Mouse (Mus musculus): Measurements from ENCODE around the gene Stmnd1. TPM values are rescaled to one million over a fixed set of nuclear protein-coding genes. Genes with fewer than 3 reads are reported as not detected.
A peak's percentile ranks its signal among the peaks of the same experiment; 100 is the strongest.
"Not testable (repeated sequence)": the region's sequence is repeated elsewhere in the genome, so short reads cannot be mapped to it uniquely, and the experiment has no call there.

The Stmnd1 gene
- 0.30 TPM in 1 of 2 replicates, not detected in the other for polyA plus RNA-seq (2014; fragmentation: Nextera tagmentation; extraction: Ambion mirVana)

DNA sequence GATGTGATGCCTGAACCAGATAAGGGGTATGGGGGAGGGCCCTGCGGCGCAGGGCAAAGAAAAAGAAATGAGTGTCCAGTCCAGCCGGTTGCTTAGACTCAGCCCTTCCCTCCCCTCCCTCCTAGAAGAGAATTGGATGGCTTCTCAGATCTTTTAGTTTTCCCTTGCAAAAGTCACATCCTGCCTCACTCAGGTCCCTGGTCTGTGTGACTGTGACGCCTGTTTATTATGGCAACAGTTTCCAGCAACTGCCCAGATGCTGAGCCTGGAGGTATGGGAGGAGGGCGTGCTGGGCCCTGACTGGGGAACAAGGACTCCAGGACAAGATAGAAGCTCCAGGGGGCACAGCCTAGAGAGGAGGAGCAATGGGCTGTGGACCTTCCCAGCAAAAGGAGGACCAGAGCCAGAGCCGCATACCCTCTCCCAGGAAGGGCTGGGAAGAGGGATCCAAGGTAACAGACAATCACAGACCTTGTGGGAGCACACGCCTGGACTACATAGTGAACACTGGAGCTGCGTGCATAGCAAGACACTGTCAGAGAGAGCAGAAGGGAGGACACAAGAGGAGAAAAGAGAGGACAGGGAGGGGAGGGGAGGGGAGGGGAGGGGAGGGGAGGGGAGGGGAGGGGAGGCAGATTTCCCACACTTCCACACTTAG, at the start of gene Stmnd1:
TSS of gene Stmnd1 (plus strand) at position 269 of the 658 bp plus-strand sequence.
- ATAC-seq (ENCODE audit: insufficient number of reproducible peaks, insufficient read depth, low FRiP score, low read depth) = 0 out of 2 replicates have a peak, but pooled peaks have one; percentile 41
- Histone ChIP-seq H3K27me3 (ENCODE audit: control insufficient read depth, insufficient read depth, low read length) (no peaks in the 10 kb centered on the region), H3K9ac (ENCODE audit: low read length) (peak within 1 kb of the TSS; percentile 59), H3K4me3 (ENCODE audit: control insufficient read depth in 1 of 2, insufficient read depth in 1 of 2, low read depth in 1 of 2, low read length in 2 of 2) (peak within 1 kb of the TSS; percentile 27 to 35), H3K4me1 (ENCODE audit: control insufficient read depth in 2 of 2, insufficient read depth in 2 of 2, low read length in 2 of 2) (peaks cover 10 to 22% of the 10 kb centered on the region in 2 experiments), H3K36me3 (ENCODE audit: control insufficient read depth, insufficient read depth, low read length) (no peaks in the 10 kb centered on the region), H3K27ac (replicated peaks in 1 of 2; ENCODE audit: control insufficient read depth in 1 of 2, insufficient read depth in 1 of 2, low read depth in 2 of 2, low read length in 2 of 2) (peak within 1 kb of the TSS; percentile 1 to 32; a peak in 1 of 4 replicates), H3K9me3 (ENCODE audit: control insufficient read depth, low read length) (no peaks in the 10 kb centered on the region), H3K4me2 (ENCODE audit: low read length) (peak within 1 kb of the TSS; percentile 68)
- WGBS = 13% methylated on average over 7 of the region's 8 CpGs

GRCm38 (mm10) chr13:46226956-46227355, 46.6 kb upstream of the Stmnd1 start:
- WGBS = 25% methylated on average over 2 of the region's 2 CpGs
- H3K9ac ChIP-seq (ENCODE audit: low read length) = no peak overlapping the region
- no peaks in the 10 kb centered on the region for H3K36me3 ChIP-seq (ENCODE audit: control insufficient read depth, insufficient read depth, low read length)
- no peak overlapping the region for H3K27ac ChIP-seq (replicated peaks in 1 of 2; ENCODE audit: control insufficient read depth in 1 of 2, insufficient read depth in 1 of 2, low read depth in 2 of 2, low read length in 2 of 2)
- no peaks in the 10 kb centered on the region for H3K27me3 ChIP-seq (ENCODE audit: control insufficient read depth, insufficient read depth, low read length)
- ATAC-seq (ENCODE audit: insufficient number of reproducible peaks, insufficient read depth, low FRiP score, low read depth) = no peak
- H3K9me3 ChIP-seq (ENCODE audit: control insufficient read depth, low read length) = no peaks in the 10 kb centered on the region
- no peak overlapping the region for H3K4me2 ChIP-seq (ENCODE audit: low read length)
- peaks cover 0 to 9% of the 10 kb centered on the region in 2 experiments; a peak in 1 of 4 replicates for H3K4me1 ChIP-seq (ENCODE audit: control insufficient read depth in 2 of 2, insufficient read depth in 2 of 2, low read length in 2 of 2)
- no peak overlapping the region for H3K4me3 ChIP-seq (ENCODE audit: control insufficient read depth in 1 of 2, insufficient read depth in 1 of 2, low read depth in 1 of 2, low read length in 2 of 2)

DNA sequence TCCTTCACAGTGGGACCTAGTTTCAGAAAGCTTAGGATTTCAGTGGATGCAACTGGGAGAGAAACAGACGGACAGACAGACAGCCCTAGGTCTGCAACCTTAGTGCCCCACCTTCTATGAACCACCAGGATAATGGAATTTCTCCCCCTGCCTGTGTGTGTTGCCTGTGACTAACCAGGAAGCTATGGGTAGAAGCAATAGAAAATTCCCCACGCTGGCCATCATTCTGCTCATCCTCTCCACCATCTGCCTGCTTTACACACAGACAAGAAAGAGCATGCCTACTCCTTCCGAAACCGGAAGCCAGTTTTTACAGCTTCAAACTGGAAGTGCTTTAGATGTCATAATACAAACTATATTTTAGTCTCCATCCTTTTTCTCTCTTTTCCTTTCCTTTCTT, 46.0 kb upstream of the Stmnd1 start:
- Histone ChIP-seq H3K9me3 (ENCODE audit: control insufficient read depth, low read length) (no peaks in the 10 kb centered on the region), H3K36me3 (ENCODE audit: control insufficient read depth, insufficient read depth, low read length) (no peaks in the 10 kb centered on the region), H3K27me3 (ENCODE audit: control insufficient read depth, insufficient read depth, low read length) (no peaks in the 10 kb centered on the region), H3K4me2 (ENCODE audit: low read length) (no peak overlapping the region), H3K27ac (replicated peaks in 1 of 2; ENCODE audit: control insufficient read depth in 1 of 2, insufficient read depth in 1 of 2, low read depth in 2 of 2, low read length in 2 of 2) (no peak overlapping the region), H3K4me1 (ENCODE audit: control insufficient read depth in 2 of 2, insufficient read depth in 2 of 2, low read length in 2 of 2) (peaks cover 0 to 9% of the 10 kb centered on the region in 2 experiments; a peak in 1 of 4 replicates), H3K9ac (ENCODE audit: low read length) (no peak overlapping the region), H3K4me3 (ENCODE audit: control insufficient read depth in 1 of 2, insufficient read depth in 1 of 2, low read depth in 1 of 2, low read length in 2 of 2) (no peak overlapping the region)
- ATAC-seq (ENCODE audit: insufficient number of reproducible peaks, insufficient read depth, low FRiP score, low read depth) = no peak
- 84% methylated on average over 4 of the region's 4 CpGs for WGBS

DNA sequence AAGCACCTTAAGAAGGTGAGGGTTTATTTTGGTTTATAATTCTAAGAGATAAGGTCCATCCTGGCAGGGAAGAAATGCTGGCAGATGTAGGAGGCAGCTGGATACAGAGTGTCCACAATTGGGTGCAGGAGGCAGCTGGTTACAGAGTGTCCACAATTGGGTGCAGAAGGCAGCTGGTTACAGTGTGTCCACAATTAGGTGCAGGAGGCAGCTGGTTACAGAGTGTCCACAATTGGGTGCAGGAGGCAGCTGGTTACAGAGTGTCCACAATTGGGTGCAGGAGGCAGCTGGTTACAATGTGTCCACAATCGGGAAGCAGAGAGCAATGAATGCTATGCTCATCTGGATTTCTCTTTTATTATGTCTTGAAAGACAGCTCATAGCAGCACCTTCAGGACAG, 44.8 kb upstream of the Stmnd1 start:
- H3K27ac ChIP-seq (replicated peaks in 1 of 2; ENCODE audit: control insufficient read depth in 1 of 2, insufficient read depth in 1 of 2, low read depth in 2 of 2, low read length in 2 of 2); H3K9ac ChIP-seq (ENCODE audit: low read length); H3K9me3 ChIP-seq (ENCODE audit: control insufficient read depth, low read length); H3K4me1 ChIP-seq (ENCODE audit: control insufficient read depth in 2 of 2, insufficient read depth in 2 of 2, low read length in 2 of 2); H3K27me3 ChIP-seq (ENCODE audit: control insufficient read depth, insufficient read depth, low read length); H3K4me2 ChIP-seq (ENCODE audit: low read length); H3K36me3 ChIP-seq (ENCODE audit: control insufficient read depth, insufficient read depth, low read length); ATAC-seq (ENCODE audit: insufficient number of reproducible peaks, insufficient read depth, low FRiP score, low read depth); H3K4me3 ChIP-seq (ENCODE audit: control insufficient read depth in 1 of 2, insufficient read depth in 1 of 2, low read depth in 1 of 2, low read length in 2 of 2): not testable (repeated sequence)
- WGBS = 89% methylated on average over 1 of the region's 1 CpGs

GRCm38 (mm10) chr13:46231514-46232085, 41.9 kb upstream of the Stmnd1 start:
- H3K4me3 ChIP-seq (ENCODE audit: control insufficient read depth in 1 of 2, insufficient read depth in 1 of 2, low read depth in 1 of 2, low read length in 2 of 2) = no peak overlapping the region
- 50% methylated on average over 5 of the region's 5 CpGs for WGBS
- no peaks in the 10 kb centered on the region for H3K36me3 ChIP-seq (ENCODE audit: control insufficient read depth, insufficient read depth, low read length)
- no peaks in the 10 kb centered on the region for H3K27me3 ChIP-seq (ENCODE audit: control insufficient read depth, insufficient read depth, low read length)
- 0 out of 2 replicates have a peak, but pooled peaks have one; percentile 54 for ATAC-seq (ENCODE audit: insufficient number of reproducible peaks, insufficient read depth, low FRiP score, low read depth)
- H3K9ac ChIP-seq (ENCODE audit: low read length) = no peak overlapping the region
- H3K4me1 ChIP-seq (ENCODE audit: control insufficient read depth in 2 of 2, insufficient read depth in 2 of 2, low read length in 2 of 2) = peaks cover 0 to 9% of the 10 kb centered on the region in 2 experiments; a peak in 1 of 4 replicates
- no peaks in the 10 kb centered on the region for H3K9me3 ChIP-seq (ENCODE audit: control insufficient read depth, low read length)
- H3K27ac ChIP-seq (replicated peaks in 1 of 2; ENCODE audit: control insufficient read depth in 1 of 2, insufficient read depth in 1 of 2, low read depth in 2 of 2, low read length in 2 of 2) = peak overlapping the region; percentile 27 to 62; a peak in 3 of 4 replicates
- H3K4me2 ChIP-seq (ENCODE audit: low read length) = no peak overlapping the region

DNA sequence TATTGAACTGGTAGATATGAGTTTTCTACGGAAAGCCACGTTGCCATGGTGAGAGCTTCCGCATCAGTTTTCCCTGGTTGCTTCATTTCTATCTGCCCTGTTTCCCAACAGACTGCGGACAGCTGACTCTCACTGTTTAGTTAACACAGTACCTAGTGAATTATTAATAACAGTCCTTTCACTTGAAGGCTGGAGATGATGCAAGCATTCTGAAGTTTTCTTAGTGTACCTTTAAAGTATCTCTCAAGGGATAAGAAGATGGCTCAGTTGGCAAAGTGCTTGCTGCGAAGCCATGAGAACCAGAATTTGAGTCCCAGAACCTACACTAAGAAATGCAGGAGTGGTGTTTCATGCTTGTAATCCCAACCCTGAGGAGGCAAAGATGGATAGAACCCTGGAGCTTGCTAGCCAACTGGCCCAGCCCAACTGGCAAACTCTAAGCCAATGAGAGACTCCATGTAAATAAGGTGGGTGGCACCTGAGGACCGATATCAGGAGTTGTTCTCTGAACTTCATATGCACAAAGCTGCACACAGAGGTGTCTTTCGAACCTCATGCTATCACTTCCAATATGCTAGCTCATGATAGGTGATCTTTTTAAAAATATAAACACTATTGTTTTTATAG, 35.7 kb upstream of the Stmnd1 start:
- 79% methylated on average over 7 of the region's 7 CpGs for WGBS
- Histone ChIP-seq H3K36me3 (ENCODE audit: control insufficient read depth, insufficient read depth, low read length) (no peaks in the 10 kb centered on the region), H3K9me3 (ENCODE audit: control insufficient read depth, low read length) (no peaks in the 10 kb centered on the region), H3K4me1 (ENCODE audit: control insufficient read depth in 2 of 2, insufficient read depth in 2 of 2, low read length in 2 of 2) (no peaks in the 10 kb centered on the region), H3K27me3 (ENCODE audit: control insufficient read depth, insufficient read depth, low read length) (no peaks in the 10 kb centered on the region), H3K27ac (replicated peaks in 1 of 2; ENCODE audit: control insufficient read depth in 1 of 2, insufficient read depth in 1 of 2, low read depth in 2 of 2, low read length in 2 of 2) (no peak overlapping the region), H3K4me3 (ENCODE audit: control insufficient read depth in 1 of 2, insufficient read depth in 1 of 2, low read depth in 1 of 2, low read length in 2 of 2) (no peak overlapping the region), H3K4me2 (ENCODE audit: low read length) (no peak overlapping the region), H3K9ac (ENCODE audit: low read length) (no peak overlapping the region)
- no peak for ATAC-seq (ENCODE audit: insufficient number of reproducible peaks, insufficient read depth, low FRiP score, low read depth)

DNA sequence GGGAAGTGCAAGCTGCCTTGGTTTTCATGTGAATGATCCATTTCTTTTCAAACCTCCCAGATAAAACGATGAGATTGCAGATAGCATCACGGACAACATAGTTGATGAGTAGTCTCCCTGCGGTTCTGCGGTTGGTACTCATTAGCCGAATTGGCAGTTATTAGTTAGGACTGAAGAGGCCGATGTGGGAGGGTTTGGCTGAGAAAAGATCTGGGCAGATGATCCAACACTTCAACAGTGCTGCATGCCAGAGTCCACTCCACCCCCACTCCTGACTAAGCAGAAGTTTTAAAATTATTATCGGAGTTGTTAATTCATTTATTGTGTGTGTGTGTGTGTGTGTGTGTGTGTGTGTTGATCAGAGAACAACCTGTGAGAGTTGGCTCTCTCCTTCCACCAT, 34.7 kb upstream of the Stmnd1 start:
- Histone ChIP-seq H3K27ac (replicated peaks in 1 of 2; ENCODE audit: control insufficient read depth in 1 of 2, insufficient read depth in 1 of 2, low read depth in 2 of 2, low read length in 2 of 2) (no peak overlapping the region), H3K36me3 (ENCODE audit: control insufficient read depth, insufficient read depth, low read length) (no peaks in the 10 kb centered on the region), H3K4me3 (ENCODE audit: control insufficient read depth in 1 of 2, insufficient read depth in 1 of 2, low read depth in 1 of 2, low read length in 2 of 2) (no peak overlapping the region), H3K9ac (ENCODE audit: low read length) (no peak overlapping the region), H3K27me3 (ENCODE audit: control insufficient read depth, insufficient read depth, low read length) (no peaks in the 10 kb centered on the region), H3K4me2 (ENCODE audit: low read length) (no peak overlapping the region), H3K4me1 (ENCODE audit: control insufficient read depth in 2 of 2, insufficient read depth in 2 of 2, low read length in 2 of 2) (no peaks in the 10 kb centered on the region), H3K9me3 (ENCODE audit: control insufficient read depth, low read length) (no peaks in the 10 kb centered on the region)
- no peak for ATAC-seq (ENCODE audit: insufficient number of reproducible peaks, insufficient read depth, low FRiP score, low read depth)
- 85% methylated on average over 7 of the region's 7 CpGs for WGBS

Measured in heart, embryonic 14.5 days (tissue).